Mouse (Mus musculus): ENCODE measurements around the gene Mmp17. TPM values are rescaled to one million over a fixed set of nuclear protein-coding genes. Genes with fewer than 3 reads are reported as not detected.

Mmp17 gene
- total RNA-seq (2021): 1 to 10 TPM; 1.2 to 1.7 TPM

DNA sequence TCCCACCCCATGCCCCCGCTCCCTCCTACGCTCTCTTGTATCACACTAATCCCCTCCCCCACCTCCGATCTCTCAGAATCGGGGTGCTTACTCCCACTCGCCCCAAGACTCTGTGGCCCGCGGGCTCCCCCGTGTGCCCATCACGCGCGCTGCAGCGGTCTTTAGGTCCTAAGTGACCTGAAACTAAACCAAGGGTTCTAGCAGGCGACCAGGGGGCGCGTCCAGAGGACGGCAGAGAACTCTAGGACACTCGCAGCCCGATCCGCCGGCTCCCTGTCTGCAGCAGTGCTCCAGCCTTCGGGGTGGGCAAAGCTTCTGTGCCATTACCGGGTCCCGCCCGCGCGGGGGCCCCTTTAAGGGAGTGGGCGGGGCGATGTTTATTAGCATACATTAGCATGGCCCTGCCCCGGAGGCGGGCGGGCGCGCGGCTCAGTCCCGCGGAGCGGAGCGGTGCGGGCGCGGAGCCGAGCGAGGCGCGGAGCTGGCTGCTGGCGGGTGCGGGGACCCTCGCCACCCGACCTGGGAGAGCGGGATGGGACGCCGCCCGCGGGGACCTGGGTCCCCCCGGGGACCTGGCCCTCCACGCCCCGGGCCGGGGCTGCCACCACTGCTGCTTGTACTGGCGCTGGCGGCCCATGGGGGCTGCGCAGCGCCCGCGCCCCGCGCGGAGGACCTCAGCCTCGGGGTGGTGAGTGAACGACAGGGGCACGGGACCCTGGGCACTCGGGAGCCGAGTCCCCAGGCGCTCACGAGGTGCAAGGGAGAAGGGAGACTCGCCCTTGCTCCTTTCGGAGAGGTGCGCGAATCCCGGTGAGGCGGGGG, at the start of gene Mmp17:
Gene Mmp17 (plus strand): TSS at position 409 of the 822 bp plus-strand sequence.
- intact Hi-C loops (cut with DNase I): loop anchor here (1.0 to 10.0 kb wide), 5 partner anchors 83 to 329 kb away; partner anchors contain the start of gene Sfswap
- peak; percentile 85 to 92 for DNase-seq

- intact Hi-C loops (cut with DNase I): no loop called here
- DNase-seq: peak; percentile 45 to 51
Measured at GRCm38 (mm10) chr5:129534500-129534899, 49.5 kb upstream of the Mmp17 start.

GRCm38 (mm10) chr5:129535021-129535420, 48.9 kb upstream of the Mmp17 start:
- DNase-seq: no peak
- intact Hi-C loops (cut with DNase I): no loop called here

- DNase-seq: peak in 1 of 2 experiments; percentile 36
- intact Hi-C loops (cut with DNase I): no loop called here
Measured at GRCm38 (mm10) chr5:129535431-129535830, 48.5 kb upstream of the Mmp17 start.

DNA sequence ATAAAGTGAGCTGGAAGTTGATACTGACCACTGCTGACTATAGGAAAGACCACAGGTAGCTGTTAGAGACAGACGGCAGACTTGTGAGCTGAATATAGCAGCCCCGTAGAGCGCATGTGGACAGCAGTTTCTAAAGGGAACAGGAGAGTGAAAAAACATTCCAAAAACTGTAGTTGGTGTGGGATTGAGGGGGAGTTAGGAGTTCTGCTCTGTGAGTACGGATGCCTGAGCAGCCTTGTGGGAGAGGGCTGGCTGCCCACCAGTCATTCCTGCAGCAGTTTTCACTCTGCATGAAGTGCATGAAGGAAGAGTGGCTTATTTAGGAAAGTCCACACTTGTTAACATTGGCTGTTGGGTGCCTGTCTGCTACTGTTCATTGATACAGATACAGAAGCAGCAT, 45.1 kb upstream of the Mmp17 start:
- DNase-seq: no peak
- intact Hi-C loops (cut with DNase I): no loop called here

GRCm38 (mm10) chr5:129542236-129542635, 41.7 kb upstream of the Mmp17 start:
- DNase-seq: no peak
- intact Hi-C loops (cut with DNase I): no loop called here

DNA sequence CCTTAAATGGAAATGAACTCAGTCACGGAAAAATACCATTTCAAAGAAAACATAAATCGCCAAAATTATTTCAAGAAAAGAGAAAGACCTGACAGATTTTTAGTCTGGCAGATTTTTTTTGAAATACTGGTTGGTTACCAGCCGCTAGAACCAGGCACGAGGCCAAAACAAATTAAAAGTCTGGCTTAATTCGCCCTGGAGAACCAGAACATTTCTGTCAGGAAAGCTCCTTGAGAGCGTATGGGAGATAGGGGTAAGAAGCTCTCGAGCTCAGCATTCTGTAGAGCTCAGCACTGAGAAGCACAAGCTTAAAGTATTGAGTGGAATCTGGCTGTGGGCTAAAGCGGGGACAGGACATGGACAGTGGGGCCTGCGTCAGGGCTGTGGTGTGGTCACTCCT, 38.2 kb upstream of the Mmp17 start:
- intact Hi-C loops (cut with DNase I): no loop called here
- DNase-seq: no peak

- DNase-seq: no peak
- intact Hi-C loops (cut with DNase I): no loop called here
Measured at GRCm38 (mm10) chr5:129549716-129550115, 34.3 kb upstream of the Mmp17 start.

DNA sequence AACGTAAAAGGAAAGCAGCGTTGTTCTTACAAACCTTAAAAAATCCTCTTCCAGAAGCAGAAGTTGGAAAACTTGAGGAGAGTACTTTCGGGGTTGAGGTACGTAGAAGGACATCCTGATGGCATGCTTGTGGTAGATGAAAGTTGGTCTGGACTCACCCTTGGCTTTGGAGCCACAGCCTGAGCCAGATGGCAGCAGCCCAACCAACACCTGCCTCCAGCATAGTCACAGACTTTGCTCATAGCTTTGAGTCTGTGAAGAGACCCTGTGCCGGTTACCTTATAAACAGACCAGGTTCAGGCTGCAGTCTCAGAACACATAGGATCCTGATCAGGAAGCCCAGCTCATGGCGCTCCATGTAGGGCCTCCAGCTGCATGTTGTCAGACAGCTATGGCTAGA, 33.2 kb upstream of the Mmp17 start:
- no peak for DNase-seq
- intact Hi-C loops (cut with DNase I): no loop called here

GRCm38 (mm10) chr5:129551991-129552390, 32.0 kb upstream of the Mmp17 start:
- DNase-seq: no peak
- intact Hi-C loops (cut with DNase I): no loop called here

DNA sequence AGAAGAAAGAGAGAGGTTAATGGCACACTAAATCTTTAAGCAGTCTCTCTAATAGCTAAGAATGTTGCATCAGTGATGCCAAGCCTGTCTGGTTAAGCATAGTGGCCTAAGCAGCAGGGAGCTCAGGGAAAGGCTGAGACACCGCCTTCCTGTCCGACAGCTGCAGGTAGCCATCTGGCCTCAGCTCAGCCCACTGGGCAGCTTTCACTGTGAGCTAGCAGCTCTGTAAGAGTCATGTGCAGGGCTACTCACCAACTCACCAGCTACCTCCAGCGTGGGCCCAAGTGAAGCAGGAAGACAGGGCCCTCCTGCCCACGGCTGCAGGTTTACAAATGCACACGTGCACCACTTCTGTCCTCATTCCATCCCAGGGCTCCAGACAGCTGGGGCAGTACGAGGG, 30.3 kb upstream of the Mmp17 start:
- no peak for DNase-seq
- intact Hi-C loops (cut with DNase I): no loop called here

DNA sequence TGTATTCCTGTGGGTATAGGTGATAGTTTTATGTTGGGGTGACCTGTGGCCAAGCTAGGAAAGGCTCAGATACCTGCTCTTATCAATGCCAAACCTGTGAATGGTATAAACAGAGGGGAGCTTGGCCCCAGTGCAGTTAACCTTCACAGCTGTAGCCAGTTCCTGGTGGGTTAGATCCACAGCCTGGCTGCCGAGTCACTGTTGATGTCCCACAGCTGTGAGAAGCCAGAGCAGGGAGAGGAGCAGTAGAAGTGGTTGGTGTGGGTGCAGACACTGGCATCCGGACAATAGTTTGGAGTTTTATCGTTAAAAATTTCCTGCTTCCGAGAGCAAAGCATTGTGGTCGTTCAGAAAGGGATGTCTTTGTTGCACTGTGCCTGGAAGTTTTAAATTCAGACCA, 25.4 kb upstream of the Mmp17 start:
- peak in 1 of 2 experiments; percentile 17 for DNase-seq
- intact Hi-C loops (cut with DNase I): no loop called here

GRCm38 (mm10) chr5:129559283-129559682, 24.7 kb upstream of the Mmp17 start:
- intact Hi-C loops (cut with DNase I): no loop called here
- no peak for DNase-seq

- no peak for DNase-seq
- intact Hi-C loops (cut with DNase I): no loop called here
Measured at GRCm38 (mm10) chr5:129562342-129562741, 21.6 kb upstream of the Mmp17 start.

- DNase-seq: no peak
- intact Hi-C loops (cut with DNase I): no loop called here
Measured at GRCm38 (mm10) chr5:129568596-129568995, 15.4 kb upstream of the Mmp17 start.

DNA sequence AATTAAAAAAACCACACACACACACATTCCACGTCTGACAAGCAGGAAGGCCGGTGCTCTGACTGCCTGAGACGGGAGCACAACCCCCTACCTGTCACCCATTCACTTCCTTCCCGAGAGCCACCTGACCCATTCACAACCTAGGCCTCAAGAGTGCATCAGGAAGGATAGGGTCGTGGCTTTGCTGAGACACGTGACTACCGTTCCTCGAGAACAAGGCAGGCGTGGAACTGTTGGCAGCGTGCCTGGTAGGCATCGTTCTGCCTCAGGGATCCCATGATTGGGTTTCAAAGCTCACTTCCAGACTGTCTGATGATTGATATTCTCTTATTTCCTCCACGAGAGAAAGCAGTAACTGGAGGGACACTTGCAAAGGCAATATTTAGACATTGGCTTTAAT, 5.8 kb upstream of the Mmp17 start:
- no peak for DNase-seq
- intact Hi-C loops (cut with DNase I): no loop called here

GRCm38 (mm10) chr5:129580046-129580445, 3.9 kb upstream of the Mmp17 start:
- no peak for DNase-seq
- intact Hi-C loops (cut with DNase I): loop anchor here (5.0 to 10.0 kb wide), 2 partner anchors 123 to 325 kb away; no protein-coding TSS in a partner anchor

- DNase-seq: no peak
- intact Hi-C loops (cut with DNase I): loop anchor here (5.0 to 10.0 kb wide), 2 partner anchors 123 to 326 kb away; no protein-coding TSS in a partner anchor
Measured at GRCm38 (mm10) chr5:129580572-129580971, 3.4 kb upstream of the Mmp17 start.

- DNase-seq: no peak
- intact Hi-C loops (cut with DNase I): loop anchor here (5.0 to 10.0 kb wide), 2 partner anchors 124 to 326 kb away; no protein-coding TSS in a partner anchor
Measured at GRCm38 (mm10) chr5:129581015-129581414, 3.0 kb upstream of the Mmp17 start.

DNA sequence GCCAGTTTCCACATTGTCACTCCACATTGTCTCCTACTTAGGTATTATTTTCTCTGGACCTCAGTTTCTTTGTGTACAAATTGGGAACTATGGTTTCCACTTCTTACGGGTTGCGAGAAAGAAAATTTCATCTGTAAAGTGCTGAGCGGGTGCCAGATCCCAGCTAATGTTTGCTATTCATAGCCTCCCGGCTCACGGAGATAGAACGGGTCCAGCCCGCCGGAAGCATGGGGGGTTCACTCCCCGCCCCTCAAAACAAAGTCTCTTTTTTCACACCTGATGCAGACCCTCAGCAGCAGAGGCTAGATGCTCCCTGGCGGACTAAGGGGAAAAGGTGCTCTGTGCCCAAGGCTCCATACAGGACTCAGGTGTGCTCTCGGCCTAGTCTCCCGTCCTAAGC, 638 bp upstream of the Mmp17 start:
- intact Hi-C loops (cut with DNase I): loop anchor here (1.0 to 10.0 kb wide), 4 partner anchors 83 to 329 kb away; partner anchors contain the start of gene Sfswap
- DNase-seq: no peak

GRCm38 (mm10) chr5:129584583-129585541, 893 bp downstream of the Mmp17 start:
- intact Hi-C loops (cut with DNase I): loop anchor here (2.0 to 10.0 kb wide), 3 partner anchors 128 to 330 kb away; no protein-coding TSS in a partner anchor
- DNase-seq: peak; percentile 35 to 53

Measured in heart, postnatal 36 days (tissue).